Mouse (Mus musculus) liver, embryonic 13.5 days (tissue): ENCODE results near the gene Dnajb1. TPM values are rescaled to one million over a fixed set of nuclear protein-coding genes. Genes with fewer than 3 reads are reported as not detected.

Source experiments
- ATAC-seq: fragments of 200-750 bp; cut with Nextera tagmentation; 2 replicates; pipeline ENCODE4 v1.8.0; 2017; ENCODE audit warnings: low read depth, mild to moderate bottlenecking, moderate number of reproducible peaks, moderate library complexity
- DNase-seq: peaks from one replicate; pipeline ENCODE4 v3.0.0; 2022
- H3K27ac ChIP-seq: fragments of 300-500 bp; sonication (generic); 2 replicates; pipeline ENCODE4 v1.5.1; 2015; ENCODE audit warnings: moderate library complexity, mild to moderate bottlenecking, inconsistent platforms
- H3K27me3 ChIP-seq: fragments of 300-500 bp; sonication (generic); 2 replicates; pipeline ENCODE4 v1.6.1; 2015; ENCODE audit warnings: mild to moderate bottlenecking, inconsistent platforms
- H3K36me3 ChIP-seq: fragments of 300-500 bp; sonication (generic); 2 replicates; pipeline ENCODE4 v1.6.1; 2015; ENCODE audit warnings: mild to moderate bottlenecking, inconsistent platforms
- H3K4me1 ChIP-seq: fragments of 300-500 bp; sonication (generic); replicated peaks from 2 replicates; pipeline ENCODE4 v1.6.1; 2015; ENCODE audit warnings: inconsistent platforms
- H3K4me2 ChIP-seq: fragments of 300-500 bp; sonication (generic); 2 replicates; pipeline ENCODE4 v1.6.1; 2015; ENCODE audit warnings: inconsistent platforms, mild to moderate bottlenecking, moderate library complexity
- H3K4me3 ChIP-seq: fragments of 300-500 bp; sonication (generic); replicated peaks from 2 replicates; pipeline ENCODE4 v1.5.1; 2015; ENCODE audit warnings: mild to moderate bottlenecking, inconsistent platforms
- H3K9ac ChIP-seq: fragments of 300-500 bp; sonication (generic); 2 replicates; pipeline ENCODE4 v1.6.1; 2015; ENCODE audit warnings: mild to moderate bottlenecking, inconsistent platforms
- H3K9me3 ChIP-seq: fragments of 300-500 bp; sonication (generic); replicated peaks from 2 replicates; pipeline ENCODE4 v1.6.1; 2016; ENCODE audit warnings: inconsistent platforms
- WGBS: fragments of 180-500 bp; shearing (Covaris S2); methylation state at CpG from one replicate; pipeline ENCODE4 v1.1.7; 2015; ENCODE audit not compliant: insufficient replicate concordance; 5-methylcytosine and 5-hydroxymethylcytosine counted together
- polyA plus RNA-seq: library from polyadenylated mRNA; unstranded; fragments of >200 nt; fragmentation: Nextera tagmentation; extraction: Ambion mirVana; gene quantifications from 2 replicates; pipeline ENCODE4 v1.2.1, GENCODE M21; 2015

The Dnajb1 gene
- polyA plus RNA-seq, 1 experiment from 2014 or later = 54.5 TPM

DNA sequence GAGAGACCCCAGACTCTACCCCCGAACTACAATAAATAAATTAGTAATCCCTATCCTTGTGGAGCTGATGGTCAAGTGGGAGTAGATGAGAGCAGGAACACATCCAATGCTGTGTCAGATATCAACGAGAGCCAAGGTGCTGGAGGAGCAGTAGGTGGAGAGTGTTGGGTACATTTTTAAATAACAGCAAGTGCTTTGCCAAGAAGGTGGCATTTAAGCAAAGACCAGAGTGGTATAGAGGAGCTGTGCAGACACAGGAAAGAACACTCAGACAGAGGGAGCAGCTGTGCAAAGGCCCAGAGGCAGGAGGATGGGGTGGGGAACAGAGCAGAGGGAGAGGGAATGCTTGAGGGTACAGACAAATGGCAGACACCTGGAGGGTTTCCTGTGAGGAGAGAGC is 9.1 kb downstream of the Dnajb1 start:
- ATAC-seq (no peak), DNase-seq (no peak)
- Histone ChIP-seq H3K4me3 (no peak overlapping the region), H3K36me3 (peaks cover 24% of the 10 kb centered on the region), H3K27ac (no peak overlapping the region), H3K4me2 (no peak overlapping the region), H3K9me3 (no peaks in the 10 kb centered on the region), H3K4me1 (peaks cover 18% of the 10 kb centered on the region), H3K27me3 (no peaks in the 10 kb centered on the region), H3K9ac (no peak overlapping the region)
- 68% methylated on average over 2 of the region's 2 CpGs for WGBS

GRCm38 (mm10) chr8:83618566-83618965 is 10.6 kb downstream of the Dnajb1 start:
- H3K36me3 ChIP-seq = peaks cover 9% of the 10 kb centered on the region
- 88% methylated on average over 2 of the region's 2 CpGs for WGBS
- no peaks in the 10 kb centered on the region for H3K27me3 ChIP-seq
- peaks cover 26% of the 10 kb centered on the region for H3K4me1 ChIP-seq
- no peaks in the 10 kb centered on the region for H3K9me3 ChIP-seq
- H3K9ac ChIP-seq = no peak overlapping the region
- H3K27ac ChIP-seq = no peak overlapping the region
- DNase-seq = no peak
- no peak for ATAC-seq
- no peak overlapping the region for H3K4me3 ChIP-seq
- no peak overlapping the region for H3K4me2 ChIP-seq

DNA sequence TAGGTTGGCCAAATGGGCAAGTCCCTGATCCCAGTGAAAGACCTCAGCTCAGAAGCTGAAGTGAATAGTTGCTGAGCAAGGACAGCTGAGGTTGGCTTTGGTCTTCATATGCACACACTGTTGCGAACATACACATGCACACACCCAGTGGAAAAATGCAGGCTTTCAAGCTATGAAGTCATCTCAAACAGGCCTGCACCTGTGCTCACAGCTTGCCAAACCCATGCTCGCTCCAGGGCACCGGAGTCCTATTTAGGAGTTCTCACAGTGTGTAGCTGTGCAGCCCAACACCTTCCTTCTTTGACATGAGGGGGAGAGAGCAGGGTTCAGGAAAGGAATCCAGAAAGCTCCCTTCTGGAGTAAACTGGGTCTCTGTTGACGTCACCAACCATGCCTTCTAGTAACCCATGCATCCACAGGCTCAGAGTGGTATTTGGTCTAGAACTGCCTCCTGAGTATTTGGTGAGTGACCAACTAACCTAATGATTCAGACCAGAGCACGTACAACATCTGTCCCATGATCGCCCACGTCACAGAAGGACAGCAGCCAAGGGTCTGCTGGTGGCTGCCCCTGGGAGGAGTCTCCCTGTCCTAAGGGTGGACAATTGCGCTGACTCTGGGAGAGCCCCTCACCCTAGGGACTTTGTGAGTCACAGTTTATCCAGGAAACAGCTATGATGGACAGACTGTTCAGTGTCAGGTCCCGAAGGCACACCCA is 11.7 kb downstream of the Dnajb1 start:
- Histone ChIP-seq H3K4me2 (no peak overlapping the region), H3K4me3 (no peak overlapping the region), H3K36me3 (no peaks in the 10 kb centered on the region), H3K27ac (no peak overlapping the region), H3K9me3 (no peaks in the 10 kb centered on the region), H3K9ac (no peak overlapping the region), H3K27me3 (no peaks in the 10 kb centered on the region), H3K4me1 (peaks cover 37% of the 10 kb centered on the region)
- ATAC-seq = no peak
- no peak for DNase-seq
- 85% methylated on average over 9 of the region's 9 CpGs for WGBS

GRCm38 (mm10) chr8:83621691-83622388 is 13.8 kb downstream of the Dnajb1 start:
- Histone ChIP-seq H3K9ac (peak overlapping the region; percentile 72), H3K27me3 (no peaks in the 10 kb centered on the region), H3K4me3 (peak overlapping the region; percentile 54), H3K4me2 (peak overlapping the region; percentile 80), H3K9me3 (no peaks in the 10 kb centered on the region), H3K36me3 (no peaks in the 10 kb centered on the region), H3K27ac (peak overlapping the region; percentile 87), H3K4me1 (peaks cover 55% of the 10 kb centered on the region)
- DNase-seq = no peak
- ATAC-seq = peak; percentile 0; the same call in 1 of the 2 replicates
- 51% methylated on average over 15 of the region's 15 CpGs for whole genome bisulfite sequencing

GRCm38 (mm10) chr8:83622389-83622989 is 14.5 kb downstream of the Dnajb1 start:
- H3K9me3 ChIP-seq = no peaks in the 10 kb centered on the region
- WGBS = 3% methylated on average over 23 of the region's 23 CpGs
- peaks cover 58% of the 10 kb centered on the region for H3K4me1 ChIP-seq
- no peaks in the 10 kb centered on the region for H3K27me3 ChIP-seq
- no peaks in the 10 kb centered on the region for H3K36me3 ChIP-seq
- peak overlapping the region; percentile 54 for H3K4me3 ChIP-seq
- DNase-seq = peak; percentile 77
- H3K9ac ChIP-seq = peak overlapping the region; percentile 72
- peak overlapping the region; percentile 87 for H3K27ac ChIP-seq
- peak; percentile 84 for ATAC-seq
- H3K4me2 ChIP-seq = peak overlapping the region; percentile 80

- no peaks in the 10 kb centered on the region for H3K27me3 ChIP-seq
- peak overlapping the region; percentile 87 for H3K27ac ChIP-seq
- H3K4me2 ChIP-seq = peak overlapping the region; percentile 80
- no peaks in the 10 kb centered on the region for H3K36me3 ChIP-seq
- H3K4me3 ChIP-seq = no peak overlapping the region
- no peaks in the 10 kb centered on the region for H3K9me3 ChIP-seq
- H3K4me1 ChIP-seq = peaks cover 60% of the 10 kb centered on the region
- no peak for DNase-seq
- 38% methylated on average over 7 of the region's 7 CpGs for WGBS
- H3K9ac ChIP-seq = peak overlapping the region; percentile 61
- peak; percentile 55 for ATAC-seq
Observed at GRCm38 (mm10) chr8:83623549-83623948, 15.6 kb downstream of the Dnajb1 start.

GRCm38 (mm10) chr8:83624739-83625138 is 16.7 kb downstream of the Dnajb1 start:
- DNase-seq (no peak), ATAC-seq (no peak)
- H3K27me3 ChIP-seq = no peaks in the 10 kb centered on the region
- H3K9me3 ChIP-seq = no peaks in the 10 kb centered on the region
- H3K27ac ChIP-seq = peak overlapping the region; percentile 77; the same call in 1 of the 2 replicates
- no peaks in the 10 kb centered on the region for H3K36me3 ChIP-seq
- 34% methylated on average over 3 of the region's 3 CpGs for WGBS
- no peak overlapping the region for H3K9ac ChIP-seq
- no peak overlapping the region for H3K4me3 ChIP-seq
- no peak overlapping the region for H3K4me2 ChIP-seq
- peaks cover 60% of the 10 kb centered on the region for H3K4me1 ChIP-seq

GRCm38 (mm10) chr8:83625676-83626299 is 17.8 kb downstream of the Dnajb1 start:
- Histone ChIP-seq H3K9me3 (no peaks in the 10 kb centered on the region), H3K27me3 (no peaks in the 10 kb centered on the region), H3K9ac (no peak overlapping the region), H3K4me1 (peaks cover 60% of the 10 kb centered on the region), H3K4me3 (no peak overlapping the region), H3K27ac (peak overlapping the region; percentile 77), H3K36me3 (no peaks in the 10 kb centered on the region), H3K4me2 (peak overlapping the region; percentile 29)
- ATAC-seq (peak; percentile 84), DNase-seq (no peak)
- 42% methylated on average over 6 of the region's 6 CpGs for WGBS

DNA sequence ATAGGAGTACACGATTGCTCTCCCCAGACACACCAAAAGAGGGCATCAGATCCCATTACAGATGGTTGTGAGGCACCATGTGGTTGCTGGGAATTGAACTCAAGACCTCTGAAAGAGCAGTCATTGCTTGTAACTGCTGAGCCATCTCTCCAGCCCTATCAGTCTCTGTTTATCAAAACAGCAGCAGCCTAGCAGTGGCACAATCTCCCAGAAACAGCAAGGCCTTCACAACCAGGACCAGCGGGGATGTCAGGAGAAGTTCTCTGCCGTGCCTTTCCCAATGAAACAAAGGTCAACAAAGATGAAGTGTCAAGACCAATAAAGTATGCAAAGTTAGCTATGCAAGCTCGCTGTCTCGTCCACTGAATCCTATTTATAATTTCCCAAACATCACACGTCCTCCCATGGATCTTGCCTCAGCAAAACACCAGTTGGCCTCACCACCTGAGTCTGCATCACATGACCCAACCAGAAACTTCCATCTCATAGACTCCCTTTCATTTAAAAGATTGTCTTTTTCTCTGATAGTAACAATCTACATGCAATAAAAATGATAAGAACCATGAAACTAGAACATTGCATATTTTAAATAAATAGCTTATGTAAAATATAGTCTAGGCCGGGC is 24.2 kb downstream of the Dnajb1 start:
- Histone ChIP-seq H3K27me3 (0 out of 2 replicates have a peak, but pooled peaks cover 3% of the 10 kb centered on the region), H3K36me3 (no peaks in the 10 kb centered on the region), H3K4me1 (peaks cover 21% of the 10 kb centered on the region), H3K9ac (no peak overlapping the region), H3K9me3 (peaks cover 6% of the 10 kb centered on the region; the same call in 1 of the 2 replicates), H3K27ac (peak overlapping the region; percentile 68), H3K4me2 (no peak overlapping the region), H3K4me3 (no peak overlapping the region)
- DNase-seq (no peak), ATAC-seq (peak; percentile 93)
- WGBS = 59% methylated on average over 7 of the region's 7 CpGs

- 56% methylated on average over 4 of the region's 4 CpGs for WGBS
- Histone ChIP-seq H3K27me3 (peaks cover 20% of the 10 kb centered on the region), H3K4me2 (no peak overlapping the region), H3K36me3 (no peaks in the 10 kb centered on the region), H3K4me1 (no peaks in the 10 kb centered on the region), H3K4me3 (no peak overlapping the region), H3K27ac (no peak overlapping the region), H3K9ac (no peak overlapping the region), H3K9me3 (peaks cover 6% of the 10 kb centered on the region; the same call in 1 of the 2 replicates)
- no peak for DNase-seq
- ATAC-seq = no peak
Observed at GRCm38 (mm10) chr8:83638856-83639255, 30.9 kb downstream of the Dnajb1 start.

DNA sequence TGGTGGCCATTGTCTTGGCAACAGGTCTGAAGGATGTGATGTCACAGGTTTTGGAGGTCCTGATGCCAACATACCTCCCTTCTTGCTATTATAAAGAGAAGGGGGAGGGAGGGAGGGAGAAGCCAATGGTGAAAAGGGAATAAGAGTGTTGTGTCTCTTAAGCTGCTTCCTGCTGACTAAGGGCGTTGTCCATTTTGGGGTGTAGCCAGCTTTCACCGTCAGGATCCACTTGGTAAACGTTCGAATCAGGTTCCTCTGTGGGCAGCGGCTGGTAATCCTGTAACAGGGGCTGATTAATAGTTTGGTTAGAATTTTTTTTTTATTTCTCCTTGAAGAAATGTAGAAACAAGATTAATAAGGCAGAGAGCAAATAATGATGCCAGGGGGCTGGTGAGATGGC is 31.7 kb downstream of the Dnajb1 start:
- ATAC-seq (no peak), DNase-seq (no peak)
- 52% methylated on average over 5 of the region's 5 CpGs for WGBS
- H3K9me3 ChIP-seq = peaks cover 6% of the 10 kb centered on the region; the same call in 1 of the 2 replicates
- no peak overlapping the region for H3K9ac ChIP-seq
- no peak overlapping the region for H3K4me2 ChIP-seq
- H3K27ac ChIP-seq = no peak overlapping the region
- H3K4me1 ChIP-seq = no peaks in the 10 kb centered on the region
- H3K36me3 ChIP-seq = no peaks in the 10 kb centered on the region
- peaks cover 28% of the 10 kb centered on the region for H3K27me3 ChIP-seq
- H3K4me3 ChIP-seq = no peak overlapping the region
